Mouse (Mus musculus) cerebellum, postnatal 14 days (tissue): ENCODE results near the gene Myh7b.
"Not testable (repeated sequence)": the region's sequence is repeated elsewhere in the genome, so short reads cannot be mapped to it uniquely, and the experiment has no call there.

ENCODE experiments used
- DNase-seq, 2 experiments: peaks; one replicate each; pipeline ENCODE4 v3.0.0; 2021; ENCODE audit warnings: mixed read lengths in 2 of 2

The Myh7b gene

GRCm38 (mm10) chr2:155604560-155605235 lies 6.3 kb upstream of the Myh7b start:
- no peak for DNase-seq

DNA sequence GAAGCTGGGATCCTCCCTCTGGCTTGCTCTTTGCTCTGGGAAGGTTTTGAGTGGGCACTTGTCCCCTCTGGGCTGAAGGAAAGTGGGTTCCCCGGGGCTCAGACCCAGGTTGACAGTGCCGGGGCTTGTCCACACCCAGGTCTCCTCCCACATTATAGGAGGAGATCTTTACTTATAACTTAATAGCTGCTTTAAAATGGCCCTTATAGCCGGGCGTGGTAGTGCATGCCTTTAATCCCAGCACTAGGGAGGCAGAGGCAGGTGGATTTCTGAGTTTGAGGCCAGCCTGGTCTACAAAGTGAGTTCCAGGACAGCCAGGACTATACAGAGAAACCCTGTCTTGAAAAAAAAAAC lies 5.8 kb upstream of the Myh7b start:
- DNase-seq = not testable (repeated sequence)

- DNase-seq = peak in 1 of 2 experiments; percentile 26
Observed at GRCm38 (mm10) chr2:155606360-155606759, 4.7 kb upstream of the Myh7b start.

- no peak for DNase-seq
Observed at GRCm38 (mm10) chr2:155611834-155612550, 980 bp downstream of the Myh7b start.

DNA sequence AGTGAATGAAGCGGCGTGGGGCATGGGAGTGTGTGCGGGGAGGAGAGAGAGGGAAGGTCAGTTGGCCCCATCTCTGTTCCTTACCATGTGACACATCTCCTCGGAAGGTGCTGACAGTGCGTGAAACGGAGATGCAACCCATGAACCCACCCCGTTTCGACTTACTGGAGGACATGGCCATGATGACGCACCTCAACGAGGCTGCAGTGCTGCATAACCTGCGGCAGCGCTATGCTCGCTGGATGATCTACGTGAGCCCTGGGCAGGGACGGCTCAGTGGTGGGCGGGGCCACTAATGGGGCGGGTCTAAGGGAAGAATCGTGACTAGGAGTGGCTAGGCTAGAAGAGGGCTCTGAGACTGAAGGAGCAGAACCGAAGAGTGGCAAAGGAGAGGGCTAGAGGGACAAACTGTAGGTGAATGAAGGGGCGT lies 2.3 kb downstream of the Myh7b start:
- peak; percentile 69 to 82 for DNase-seq

- no peak for DNase-seq
Observed at GRCm38 (mm10) chr2:155613953-155614352, 2.9 kb downstream of the Myh7b start.

- no peak for DNase-seq
Observed at GRCm38 (mm10) chr2:155616971-155617370, 6.0 kb downstream of the Myh7b start.

DNA sequence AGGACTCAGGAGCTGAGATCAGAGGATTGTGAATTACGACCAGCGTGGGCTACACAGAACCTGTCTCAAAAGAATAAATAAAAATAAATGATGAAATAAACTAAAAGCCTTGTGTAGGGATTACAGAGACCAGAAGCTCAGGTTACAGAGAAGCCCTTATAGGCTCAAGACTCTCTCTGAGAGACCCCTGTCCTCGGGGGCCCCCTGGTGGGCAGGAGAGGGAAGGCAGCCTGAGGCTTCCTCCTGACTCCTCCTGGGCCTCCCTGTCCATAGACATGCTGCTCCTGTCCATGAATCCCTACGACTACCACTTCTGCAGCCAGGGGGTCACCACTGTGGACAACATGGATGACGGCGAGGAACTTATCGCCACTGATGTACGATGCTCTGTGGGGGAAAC lies 8.8 kb downstream of the Myh7b start:
- DNase-seq = peak; percentile 95 to 98

GRCm38 (mm10) chr2:155622606-155623005 lies 11.6 kb downstream of the Myh7b start:
- no peak for DNase-seq

GRCm38 (mm10) chr2:155623996-155624395 lies 13.0 kb downstream of the Myh7b start:
- no peak for DNase-seq

DNA sequence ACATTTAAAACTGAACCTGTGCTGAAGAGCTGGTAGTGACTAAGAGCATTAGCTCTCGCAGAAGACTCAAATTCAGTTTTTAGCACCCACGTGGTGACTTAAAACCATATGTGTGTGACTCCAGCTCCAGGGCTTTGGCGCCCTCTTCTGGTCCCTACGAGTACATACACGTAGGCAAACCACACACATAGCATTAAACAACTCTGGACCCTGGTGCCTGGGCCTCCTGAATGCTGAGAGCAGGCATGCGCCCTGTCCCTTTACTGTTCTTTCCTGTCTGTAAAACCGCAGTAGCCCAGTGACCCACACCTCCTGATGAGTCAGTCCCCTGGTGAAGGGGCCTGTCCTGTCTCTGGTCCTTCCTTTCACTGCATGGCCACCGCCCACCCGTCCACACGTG lies 13.7 kb downstream of the Myh7b start:
- peak; percentile 43 to 62 for DNase-seq

GRCm38 (mm10) chr2:155626277-155626676 lies 15.3 kb downstream of the Myh7b start:
- DNase-seq = peak; percentile 38 to 46

- peak; percentile 87 to 92 for DNase-seq
Observed at GRCm38 (mm10) chr2:155627030-155627738, 16.2 kb downstream of the Myh7b start.

- no peak for DNase-seq
Observed at GRCm38 (mm10) chr2:155628112-155628511, 17.1 kb downstream of the Myh7b start.

- DNase-seq = peak in 1 of 2 experiments; percentile 25
Observed at GRCm38 (mm10) chr2:155628519-155628918, 17.5 kb downstream of the Myh7b start.

DNA sequence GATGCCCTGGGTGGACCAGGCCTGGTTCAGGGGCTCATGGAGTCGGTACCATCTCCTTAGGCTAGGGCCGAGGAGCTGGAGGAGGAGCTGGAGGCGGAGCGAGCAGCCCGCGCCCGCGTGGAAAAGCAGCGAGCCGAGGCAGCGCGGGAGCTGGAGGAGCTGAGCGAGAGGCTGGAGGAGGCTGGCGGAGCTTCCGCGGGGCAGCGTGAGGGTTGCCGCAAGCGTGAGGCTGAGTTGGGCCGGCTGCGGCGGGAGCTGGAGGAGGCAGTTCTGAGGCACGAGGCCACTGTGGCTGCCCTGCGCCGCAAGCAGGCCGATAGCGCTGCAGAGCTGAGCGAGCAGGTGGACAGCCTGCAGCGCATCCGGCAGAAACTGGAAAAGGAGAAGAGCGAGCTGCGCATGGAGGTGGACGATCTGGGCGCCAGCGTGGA lies 18.2 kb downstream of the Myh7b start:
- peak; percentile 78 to 81 for DNase-seq

DNA sequence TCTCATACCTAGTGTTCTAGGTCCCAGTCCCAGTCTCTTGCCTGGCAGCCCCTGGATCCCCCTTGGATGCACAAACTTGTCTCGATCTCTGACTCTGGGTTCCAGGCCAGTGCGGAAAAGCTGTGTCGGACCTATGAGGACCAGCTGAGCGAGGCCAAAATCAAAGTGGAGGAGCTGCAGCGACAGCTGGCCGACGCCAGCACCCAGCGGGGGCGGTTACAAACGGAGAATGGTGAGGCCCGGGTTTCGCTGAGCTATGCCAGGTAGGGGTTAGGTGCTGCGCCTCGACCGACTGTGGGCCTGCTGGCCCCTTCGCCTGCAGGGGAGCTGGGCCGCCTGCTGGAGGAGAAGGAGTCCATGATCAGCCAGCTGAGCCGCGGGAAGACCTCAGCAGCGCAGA lies 19.1 kb downstream of the Myh7b start:
- DNase-seq = peak in 1 of 2 experiments; percentile 62

- DNase-seq = peak; percentile 61 to 70
Observed at GRCm38 (mm10) chr2:155630590-155631416, 19.8 kb downstream of the Myh7b start.

DNA sequence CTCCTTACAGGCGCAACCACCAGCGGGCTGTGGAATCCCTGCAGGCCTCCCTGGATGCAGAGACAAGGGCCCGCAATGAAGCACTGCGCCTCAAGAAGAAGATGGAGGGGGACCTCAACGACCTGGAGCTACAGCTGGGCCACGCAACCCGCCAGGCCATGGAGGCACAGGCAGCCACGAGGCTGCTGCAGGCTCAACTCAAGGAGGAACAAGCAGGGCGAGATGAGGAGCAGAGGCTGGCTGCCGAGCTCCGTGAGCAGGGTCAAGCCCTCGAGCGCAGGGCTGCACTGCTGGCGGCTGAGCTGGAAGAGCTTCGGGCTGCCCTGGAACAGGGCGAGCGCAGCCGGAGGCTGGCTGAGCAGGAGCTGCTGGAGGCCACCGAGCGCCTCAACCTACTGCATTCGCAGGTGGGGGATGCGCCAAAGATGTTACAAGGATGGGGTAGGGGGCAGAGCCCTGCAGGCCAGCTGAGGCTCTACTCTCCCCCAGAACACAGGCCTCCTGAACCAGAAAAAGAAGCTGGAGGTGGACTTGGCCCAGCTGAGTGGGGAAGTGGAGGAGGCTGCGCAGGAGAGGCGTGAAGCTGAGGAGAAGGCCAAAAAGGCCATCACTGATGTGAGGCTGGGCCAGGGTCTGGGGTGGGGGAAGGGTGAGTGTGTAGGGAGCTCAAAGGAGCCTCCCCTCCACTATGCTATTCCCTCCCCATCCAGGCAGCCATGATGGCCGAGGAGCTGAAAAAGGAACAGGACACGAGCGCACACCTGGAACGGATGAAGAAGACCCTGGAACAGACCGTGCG lies 21.3 kb downstream of the Myh7b start:
- DNase-seq = peak; percentile 36 to 46

DNA sequence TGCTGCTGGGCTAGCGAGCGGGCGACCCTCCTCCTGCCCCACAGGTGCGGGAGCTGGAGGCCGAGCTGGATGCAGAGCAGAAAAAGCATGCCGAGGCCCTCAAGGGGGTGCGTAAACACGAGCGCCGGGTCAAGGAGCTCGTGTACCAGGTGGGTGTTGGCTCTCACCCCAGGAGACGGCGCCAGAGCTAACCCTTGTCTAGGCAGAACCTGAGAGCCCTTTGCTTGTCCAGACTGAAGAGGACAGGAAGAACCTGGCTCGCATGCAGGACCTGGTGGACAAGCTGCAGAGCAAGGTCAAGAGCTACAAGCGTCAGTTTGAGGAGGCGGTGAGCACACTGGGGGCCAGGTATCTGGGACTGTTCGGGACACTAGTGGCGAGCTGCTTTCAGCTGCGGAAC lies 22.1 kb downstream of the Myh7b start:
- DNase-seq = peak in 1 of 2 experiments; percentile 40

DNA sequence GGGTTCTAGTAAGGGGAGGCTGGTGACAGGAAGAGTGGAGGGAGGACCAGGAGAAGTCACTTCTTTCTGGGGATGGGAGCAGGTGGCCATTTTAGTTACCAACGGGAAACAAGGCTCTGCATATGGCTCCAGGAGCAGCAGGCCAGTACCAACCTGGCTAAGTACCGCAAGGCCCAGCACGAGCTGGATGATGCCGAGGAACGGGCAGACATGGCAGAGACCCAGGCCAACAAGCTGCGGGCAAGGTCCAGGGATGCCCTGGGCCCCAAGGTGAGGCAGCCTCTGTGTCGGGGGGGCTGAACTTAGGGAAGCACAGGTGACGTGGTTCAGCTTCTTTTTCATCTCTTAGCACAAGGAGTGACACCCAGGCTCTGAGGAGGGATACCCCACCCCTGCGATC lies 22.7 kb downstream of the Myh7b start:
- peak; percentile 68 to 80 for DNase-seq

GRCm38 (mm10) chr2:155634562-155634961 lies 23.6 kb downstream of the Myh7b start:
- peak; percentile 47 to 54 for DNase-seq
